Mouse (Mus musculus) bone marrow, adult 2 months (tissue): ENCODE data around the gene Acp6.

Source experiments
- CTCF ChIP-seq: fragments of 200-500 bp; IDR thresholded peaks from 2 replicates; pipeline ENCODE4 v1.5.1; 2011; ENCODE audit warnings: low read length, control low read depth; ENCODE audit not compliant: control insufficient read depth, insufficient read depth
- POLR2A ChIP-seq: fragments of 200-500 bp; IDR thresholded peaks from 2 replicates; pipeline ENCODE4 v1.6.1; 2011; ENCODE audit warnings: low read depth, mild to moderate bottlenecking, control low read depth, low read length, borderline replicate concordance; ENCODE audit not compliant: control insufficient read depth

- no peak for TF ChIP-seq CTCF
- TF ChIP-seq POLR2A: no peak
These were observed 20.3 kb downstream of the Acp6 start for GRCm38 (mm10) chr3:97178885-97179284.
